ENCODE assay signal across 17 mouse cellular contexts in the genomic region with DNA sequence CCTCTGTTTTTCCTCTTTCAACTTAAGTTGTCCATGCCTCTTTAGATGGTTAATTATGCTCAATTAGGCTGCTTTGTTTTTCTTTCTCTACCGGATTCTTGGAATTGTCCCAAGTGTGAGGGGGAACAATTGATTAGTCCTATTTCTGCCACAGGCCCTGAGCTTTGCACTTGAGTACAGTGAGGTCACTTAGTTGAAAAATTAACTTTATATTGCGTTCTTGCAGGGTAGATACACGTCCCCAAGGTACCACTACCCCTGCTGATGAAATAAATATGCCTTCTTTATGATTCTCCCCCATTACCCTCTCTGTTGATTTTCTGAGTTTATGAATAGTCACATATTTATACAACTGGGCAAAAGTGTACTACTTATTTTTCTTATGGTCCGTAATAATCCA.
"Had no signal": no experiment of that assay in that cellular context is flagged by ENCODE, and none has a peak within 500 bp of the region (broad histone marks: within the 10 kb centered on the region; RNA-seq: fewer than 3 reads in every experiment).

No protein-coding gene starts in this region.

- H3K4me2 ChIP-seq: lung, embryonic 15.5 days; midbrain, embryonic 11.5 days; midbrain, embryonic 13.5 days; midbrain, embryonic 15.5 days; neural tube, embryonic 12.5 days; stomach, embryonic 15.5 days had no signal

- H3K27me3 ChIP-seq: lung, embryonic 15.5 days; megakaryocyte, embryonic 14.5 days; midbrain, embryonic 13.5 days; midbrain, embryonic 15.5 days; neural tube, embryonic 12.5 days; stomach, embryonic 15.5 days had no signal

- H3K4me3 ChIP-seq: lung, embryonic 15.5 days; megakaryocyte, embryonic 14.5 days; midbrain, embryonic 13.5 days; midbrain, embryonic 15.5 days; neural tube, embryonic 12.5 days; stomach, embryonic 15.5 days had no signal

- DNase-seq: lung, adult 2 months; lung, postnatal 14 days; lung, postnatal 36 days; right cerebral cortex, postnatal 14 days; thymus, adult 2 months; thymus, postnatal 25 days; thymus, postnatal 4 days had no signal

- H3K36me3 ChIP-seq: lung, embryonic 15.5 days; midbrain, embryonic 13.5 days; midbrain, embryonic 15.5 days; neural tube, embryonic 12.5 days; stomach, embryonic 15.5 days had no signal

- H3K9me3 ChIP-seq: lung, embryonic 15.5 days; megakaryocyte, embryonic 14.5 days; midbrain, embryonic 13.5 days; midbrain, embryonic 15.5 days; neural tube, embryonic 12.5 days; stomach, embryonic 15.5 days had no signal

- H3K4me1 ChIP-seq: lung, embryonic 15.5 days; megakaryocyte, embryonic 14.5 days; midbrain, embryonic 13.5 days; midbrain, embryonic 15.5 days; stomach, embryonic 15.5 days had no signal

- H3K27ac ChIP-seq: lung, embryonic 15.5 days; macrophage; midbrain, embryonic 13.5 days; midbrain, embryonic 15.5 days; neural tube, embryonic 12.5 days; stomach, embryonic 15.5 days; stomach, postnatal 0 days had no signal

- ATAC-seq: lung, postnatal 0 days; midbrain, embryonic 13.5 days; midbrain, embryonic 15.5 days had no signal

- H3K9ac ChIP-seq: lung, embryonic 15.5 days; midbrain, embryonic 13.5 days; midbrain, embryonic 15.5 days; neural tube, embryonic 12.5 days; stomach, embryonic 15.5 days had no signal
